Mouse (Mus musculus) stomach, embryonic 16.5 days (tissue): ENCODE measurements around the gene Mat2a. TPM values are rescaled to one million over a fixed set of nuclear protein-coding genes. Genes with fewer than 3 reads are reported as not detected.
"Not testable (repeated sequence)": the region's sequence is repeated elsewhere in the genome, so short reads cannot be mapped to it uniquely, and the experiment has no call there.

Experiments
- ATAC-seq: fragments of 200-750 bp; cut with Nextera tagmentation; 2 replicates; pipeline ENCODE4 v1.8.0; 2017; ENCODE audit warnings: moderate number of reproducible peaks, moderate TSS enrichment; ENCODE audit not compliant: insufficient read depth, low FRiP score
- H3K27ac ChIP-seq: fragments of 300-500 bp; sonication (generic); 2 replicates; pipeline ENCODE4 v1.5.1; 2014; ENCODE audit warnings: low read length
- H3K27me3 ChIP-seq: fragments of 300-500 bp; sonication (generic); 2 replicates; pipeline ENCODE4 v1.6.1; 2014; ENCODE audit warnings: low read length, control low read depth, mixed read lengths; ENCODE audit not compliant: control insufficient read depth, insufficient read depth
- H3K36me3 ChIP-seq: fragments of 300-500 bp; sonication (generic); 2 replicates; pipeline ENCODE4 v1.6.1; 2014; ENCODE audit warnings: low read length; ENCODE audit not compliant: control insufficient read depth, insufficient read depth
- H3K4me1 ChIP-seq: fragments of 300-500 bp; sonication (generic); 2 replicates; pipeline ENCODE4 v1.6.1; 2014; ENCODE audit warnings: low read length, control low read depth, mixed read lengths; ENCODE audit not compliant: control insufficient read depth, insufficient read depth
- H3K4me2 ChIP-seq: fragments of 300-500 bp; sonication (generic); 2 replicates; pipeline ENCODE4 v1.6.1; 2014; ENCODE audit warnings: low read depth, low read length, mixed read lengths
- H3K4me3 ChIP-seq: fragments of 300-500 bp; sonication (generic); replicated peaks from 2 replicates; pipeline ENCODE4 v1.5.1; 2014; ENCODE audit warnings: mild to moderate bottlenecking, low read length
- H3K9ac ChIP-seq: fragments of 300-500 bp; sonication (generic); 2 replicates; pipeline ENCODE4 v1.6.1; 2014; ENCODE audit warnings: low read length
- H3K9me3 ChIP-seq: fragments of 300-500 bp; sonication (generic); replicated peaks from 2 replicates; pipeline ENCODE4 v1.6.1; 2016; ENCODE audit warnings: low read length, control low read depth; ENCODE audit not compliant: control insufficient read depth
- WGBS: fragments of 180-500 bp; shearing (Covaris S2); extraction: QIAGEN DNeasy Blood & Tissue Kit; methylation state at CpG from one replicate; pipeline ENCODE4 v1.1.7; 2014; 5-methylcytosine and 5-hydroxymethylcytosine counted together
- polyA plus RNA-seq: library from polyadenylated mRNA; unstranded; fragments of >200 nt; fragmentation: Nextera tagmentation; extraction: Ambion mirVana; gene quantifications from 2 replicates; pipeline ENCODE4 v1.2.1, GENCODE M21; 2015

Mat2a gene
- polyA plus RNA-seq, 1 experiment from 2014 or later: 309 TPM

- ATAC-seq: no peak
- 17% methylated on average over 5 of the region's 5 CpGs for WGBS
- H3K27me3 ChIP-seq: no peaks in the 10 kb centered on the region
- H3K4me1 ChIP-seq: peaks cover 25% of the 10 kb centered on the region
- 0 out of 2 replicates have a peak overlapping the region, but pooled peaks have one; percentile 14 for H3K4me2 ChIP-seq
- no peak overlapping the region for H3K4me3 ChIP-seq
- H3K9me3 ChIP-seq: no peaks in the 10 kb centered on the region
- no peak overlapping the region for H3K9ac ChIP-seq
- no peak overlapping the region for H3K27ac ChIP-seq
- H3K36me3 ChIP-seq: no peaks in the 10 kb centered on the region
Measured at GRCm38 (mm10) chr6:72458921-72459320, 19.6 kb upstream of the Mat2a start.

GRCm38 (mm10) chr6:72458418-72458817 lies 19.1 kb upstream of the Mat2a start:
- 0 out of 2 replicates have a peak overlapping the region, but pooled peaks have one; percentile 14 for H3K4me2 ChIP-seq
- H3K9ac ChIP-seq: peak overlapping the region; percentile 43; the same call in 1 of the 2 replicates
- H3K4me3 ChIP-seq: no peak overlapping the region
- H3K4me1 ChIP-seq: peaks cover 25% of the 10 kb centered on the region
- WGBS: 30% methylated on average over 7 of the region's 7 CpGs
- peak overlapping the region; percentile 39; the same call in 1 of the 2 replicates for H3K27ac ChIP-seq
- no peaks in the 10 kb centered on the region for H3K27me3 ChIP-seq
- H3K36me3 ChIP-seq: no peaks in the 10 kb centered on the region
- no peaks in the 10 kb centered on the region for H3K9me3 ChIP-seq
- ATAC-seq: no peak

- Histone ChIP-seq H3K36me3 (no peaks in the 10 kb centered on the region), H3K4me1 (peaks cover 25% of the 10 kb centered on the region), H3K9me3 (no peaks in the 10 kb centered on the region), H3K9ac (no peak overlapping the region), H3K27ac (no peak overlapping the region), H3K4me3 (no peak overlapping the region), H3K27me3 (no peaks in the 10 kb centered on the region), H3K4me2 (no peak overlapping the region)
- ATAC-seq: no peak
- WGBS: 68% methylated on average over 4 of the region's 4 CpGs
Measured at GRCm38 (mm10) chr6:72456567-72456966, 17.2 kb upstream of the Mat2a start.

- no peaks in the 10 kb centered on the region for H3K36me3 ChIP-seq
- H3K9ac ChIP-seq: peak overlapping the region; percentile 10; the same call in 1 of the 2 replicates
- H3K9me3 ChIP-seq: no peaks in the 10 kb centered on the region
- peak overlapping the region; percentile 39 for H3K27ac ChIP-seq
- no peaks in the 10 kb centered on the region for H3K27me3 ChIP-seq
- peaks cover 25% of the 10 kb centered on the region for H3K4me1 ChIP-seq
- H3K4me3 ChIP-seq: no peak overlapping the region
- 60% methylated on average over 7 of the region's 7 CpGs for WGBS
- no peak overlapping the region for H3K4me2 ChIP-seq
- ATAC-seq: peak; percentile 64
Measured at GRCm38 (mm10) chr6:72454833-72455373, 15.5 kb upstream of the Mat2a start.

GRCm38 (mm10) chr6:72454072-72454746 lies 14.9 kb upstream of the Mat2a start:
- peak overlapping the region; percentile 10; the same call in 1 of the 2 replicates for H3K9ac ChIP-seq
- no peak overlapping the region for H3K4me3 ChIP-seq
- H3K36me3 ChIP-seq: no peaks in the 10 kb centered on the region
- ATAC-seq: peak; percentile 62
- no peak overlapping the region for H3K4me2 ChIP-seq
- no peaks in the 10 kb centered on the region for H3K9me3 ChIP-seq
- WGBS: 43% methylated on average over 7 of the region's 7 CpGs
- peak overlapping the region; percentile 39 for H3K27ac ChIP-seq
- H3K4me1 ChIP-seq: peaks cover 23% of the 10 kb centered on the region
- no peaks in the 10 kb centered on the region for H3K27me3 ChIP-seq

GRCm38 (mm10) chr6:72453578-72453977 lies 14.2 kb upstream of the Mat2a start:
- Histone ChIP-seq H3K27ac (no peak overlapping the region), H3K4me3 (no peak overlapping the region), H3K9ac (no peak overlapping the region), H3K4me2 (no peak overlapping the region), H3K36me3 (no peaks in the 10 kb centered on the region), H3K27me3 (no peaks in the 10 kb centered on the region), H3K4me1 (peaks cover 17% of the 10 kb centered on the region), H3K9me3 (no peaks in the 10 kb centered on the region)
- ATAC-seq: no peak
- WGBS: 85% methylated on average over 3 of the region's 3 CpGs

GRCm38 (mm10) chr6:72452329-72452728 lies 13.0 kb upstream of the Mat2a start:
- H3K9me3 ChIP-seq: no peaks in the 10 kb centered on the region
- peaks cover 13% of the 10 kb centered on the region for H3K4me1 ChIP-seq
- WGBS: 69% methylated on average over 2 of the region's 2 CpGs
- H3K4me3 ChIP-seq: no peak overlapping the region
- no peak overlapping the region for H3K27ac ChIP-seq
- no peaks in the 10 kb centered on the region for H3K36me3 ChIP-seq
- no peak for ATAC-seq
- no peak overlapping the region for H3K9ac ChIP-seq
- no peaks in the 10 kb centered on the region for H3K27me3 ChIP-seq
- no peak overlapping the region for H3K4me2 ChIP-seq

GRCm38 (mm10) chr6:72451778-72452177 lies 12.4 kb upstream of the Mat2a start:
- H3K27me3 ChIP-seq, H3K4me2 ChIP-seq, H3K9me3 ChIP-seq, H3K36me3 ChIP-seq, H3K4me3 ChIP-seq, H3K27ac ChIP-seq, H3K9ac ChIP-seq, ATAC-seq: not testable (repeated sequence)
- 74% methylated on average over 2 of the region's 2 CpGs for WGBS
- peaks cover 13% of the 10 kb centered on the region for H3K4me1 ChIP-seq

- Histone ChIP-seq H3K27me3 (no peaks in the 10 kb centered on the region), H3K9me3 (no peaks in the 10 kb centered on the region), H3K4me3 (no peak overlapping the region), H3K27ac (no peak overlapping the region), H3K36me3 (no peaks in the 10 kb centered on the region), H3K4me2 (no peak overlapping the region), H3K9ac (no peak overlapping the region), H3K4me1 (no peaks in the 10 kb centered on the region)
- ATAC-seq: no peak
- WGBS: 65% methylated on average over 2 of the region's 2 CpGs
Measured at GRCm38 (mm10) chr6:72447487-72447886, 8.1 kb upstream of the Mat2a start.
